ENCODE assay signal across 8 mouse cellular contexts in the genomic region with DNA sequence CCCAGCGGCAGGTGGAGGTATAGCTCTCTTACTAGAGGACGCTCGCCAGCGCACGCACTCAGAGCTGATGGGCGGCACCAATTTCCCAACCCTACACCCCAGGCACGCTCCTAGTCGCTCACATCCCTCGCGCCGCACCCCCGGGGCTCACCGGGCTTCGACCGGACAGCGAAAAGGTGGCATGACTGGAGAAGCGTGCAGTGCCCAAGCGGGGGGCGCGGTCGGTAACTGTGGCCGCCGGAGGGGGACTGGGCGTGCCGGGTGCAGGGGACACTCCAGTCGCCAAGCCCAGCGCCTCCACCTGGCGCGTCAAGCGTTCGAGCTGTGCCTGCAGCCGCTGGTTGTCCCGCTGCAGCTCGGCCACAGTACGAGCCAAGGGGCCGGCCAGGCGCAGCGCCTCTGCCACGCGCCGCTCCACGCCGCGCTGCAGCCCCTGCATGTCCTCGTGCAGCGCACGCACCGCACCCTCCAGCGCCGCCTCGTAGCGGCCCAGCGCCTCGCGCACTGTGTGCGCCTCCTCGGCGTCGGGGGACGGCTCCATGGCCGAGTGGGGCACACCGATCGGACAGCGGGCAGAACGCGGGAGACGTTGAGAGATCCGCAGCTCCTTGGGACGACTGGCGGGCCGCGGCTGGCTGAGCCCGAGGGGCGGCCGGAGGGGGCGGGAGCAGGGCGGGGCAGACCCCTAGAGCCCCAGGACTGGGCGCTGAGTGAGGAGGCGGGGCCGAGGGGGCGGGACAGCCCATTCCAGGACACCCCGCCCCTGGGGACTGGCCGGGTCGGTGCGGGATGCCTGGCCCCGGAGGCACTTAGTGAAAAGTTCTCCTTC. TPM values are rescaled to one million over a fixed set of nuclear protein-coding genes. Genes with fewer than 3 reads are reported as not detected.
DNase-seq lines count a peak whose midpoint lies in the region; ATAC-seq and TF ChIP-seq lines count a peak whose summit lies in the region.

Gene Smtnl2, minus strand, starts transcription at position 621 of the 829 bp plus-strand sequence.

- TF ChIP-seq CTCF in gastrocnemius, adult 2 months (IDR thresholded peaks at IDR 0.05): no peak; the same call in 1 of the 2 replicates

- ATAC-seq in hindbrain, embryonic 13.5 days (ENCODE audit: low FRiP score): peak; percentile 86

- H3K4me3 ChIP-seq in ES-E14 (ENCODE audit: insufficient read depth in 1 of 2, low read depth in 1 of 2, low read length in 2 of 2, poor library complexity in 1 of 2, severe bottlenecking in 1 of 2): peak within 1 kb of the TSS; percentile 98
- H3K4me3 ChIP-seq in brown adipose tissue, adult 24 weeks (ENCODE audit: insufficient read depth, low read depth, low read length): peak within 1 kb of the TSS; percentile 82
- H3K4me3 ChIP-seq in gastrocnemius, adult 2 months: peak within 1 kb of the TSS; percentile 93
- peak within 1 kb of the TSS; percentile 52 for H3K4me3 ChIP-seq in hindbrain, embryonic 13.5 days
- H3K4me3 ChIP-seq in megakaryocyte, embryonic 14.5 days (replicated peaks): peak within 1 kb of the TSS; percentile 91

- H3K27ac ChIP-seq in ES-E14 (ENCODE audit: insufficient read depth, low read depth, low read length, poor library complexity, severe bottlenecking): peak within 1 kb of the TSS; percentile 9; the same call in 1 of the 2 replicates
- H3K27ac ChIP-seq in brown adipose tissue, adult 24 weeks (replicated peaks; ENCODE audit: low read depth, low read length): 0 out of 2 replicates have a peak within 1 kb of the TSS, but pooled peaks have one; percentile 28
- peak within 1 kb of the TSS; percentile 98 for H3K27ac ChIP-seq in gastrocnemius, adult 2 months
- no peak within 1 kb of the TSS for H3K27ac ChIP-seq in hindbrain, embryonic 13.5 days

- H3K27me3 ChIP-seq in hindbrain, embryonic 13.5 days: peaks cover 73% of the 10 kb centered on the region
- peaks cover 98% of the 10 kb centered on the region for H3K27me3 ChIP-seq in megakaryocyte, embryonic 14.5 days (replicated peaks)

- no peaks in the 10 kb centered on the region for H3K36me3 ChIP-seq in ES-E14 (ENCODE audit: control insufficient read depth, insufficient read depth, low read length, poor library complexity, severe bottlenecking)
- no peaks in the 10 kb centered on the region for H3K36me3 ChIP-seq in hindbrain, embryonic 13.5 days
- H3K36me3 ChIP-seq in megakaryocyte, embryonic 14.5 days (replicated peaks; ENCODE audit: low read length): no peaks in the 10 kb centered on the region

- peak within 1 kb of the TSS; percentile 84 for H3K4me2 ChIP-seq in hindbrain, embryonic 13.5 days

- peak within 1 kb of the TSS; percentile 85 for H3K9ac ChIP-seq in ES-E14 (ENCODE audit: insufficient read depth, low read depth, low read length, poor library complexity, severe bottlenecking)
- peak within 1 kb of the TSS; percentile 73 for H3K9ac ChIP-seq in hindbrain, embryonic 13.5 days

- intact Hi-C loops in gastrocnemius, adult 2 months (cut with DNase I): loop anchor here (2.0 kb wide), 2 partner anchors 15 kb away; no protein-coding TSS in a partner anchor
- intact Hi-C loops in left cerebral cortex, postnatal 14 days (cut with DNase I): no loop called here

- H3K4me1 ChIP-seq in ES-E14 (ENCODE audit: control insufficient read depth in 2 of 2, insufficient read depth in 2 of 2, low read length in 2 of 2, poor library complexity in 1 of 2): peaks cover 8 to 26% of the 10 kb centered on the region in 2 experiments
- peaks cover 14% of the 10 kb centered on the region for H3K4me1 ChIP-seq in brown adipose tissue, adult 24 weeks (ENCODE audit: control insufficient read depth, insufficient read depth, insufficient read length, low read length)
- H3K4me1 ChIP-seq in hindbrain, embryonic 13.5 days (replicated peaks): peaks cover 35% of the 10 kb centered on the region
- H3K4me1 ChIP-seq in megakaryocyte, embryonic 14.5 days: peaks cover 31% of the 10 kb centered on the region

- under 1% methylated on average over 82 of the region's 86 CpGs for WGBS in hindbrain, embryonic 13.5 days

- no peaks in the 10 kb centered on the region for H3K9me3 ChIP-seq in ES-E14 (ENCODE audit: control insufficient read depth, insufficient read depth, low read depth, low read length)
- no peaks in the 10 kb centered on the region for H3K9me3 ChIP-seq in hindbrain, embryonic 13.5 days
- no peaks in the 10 kb centered on the region for H3K9me3 ChIP-seq in megakaryocyte, embryonic 14.5 days

- peak; percentile 89 for DNase-seq in ES-E14 (ENCODE audit: low read depth, low spot score)
- DNase-seq in gastrocnemius, adult 2 months: peak; percentile 98
- peak; percentile 46 to 48 for DNase-seq in left cerebral cortex, postnatal 14 days (ENCODE audit: low spot score in 2 of 2)
- peak; percentile 32 for DNase-seq in right cerebral cortex, postnatal 25 days
- peak; percentile 89 to 91 for DNase-seq in urinary bladder, postnatal 4 days (ENCODE audit: low spot score in 2 of 2)

- in situ Hi-C loops in ES-E14 (cut with MboI; ENCODE audit: low sequenced_read_pairs in 2 of 2, unreplicated experiment in 2 of 2): no loop called here

TF ChIP-seq in ES-E14, 5 proteins besides CTCF, POLR2A, EP300 and RAD21:
- TF ChIP-seq ZC3H11A (IDR thresholded peaks at IDR 0.05; ENCODE audit: borderline replicate concordance, low read depth, low read length): no peak
- TF ChIP-seq CHD2 (IDR thresholded peaks at IDR 0.05; ENCODE audit: low read depth, low read length): no peak
- no peak for TF ChIP-seq MAFK (IDR thresholded peaks at IDR 0.05; ENCODE audit: insufficient read depth, low read depth, low read length)
- TF ChIP-seq HCFC1 (IDR thresholded peaks at IDR 0.05; ENCODE audit: borderline replicate concordance, insufficient read depth, low read length): no peak
- TF ChIP-seq ZNF384 (IDR thresholded peaks at IDR 0.05; ENCODE audit: low read depth, low read length): no peak
TF ChIP-seq in ES-E14: peak in this region for 0.

RNA-seq across cellular contexts. Expression of gene Smtnl2, which starts in this region (rescaled TPM):
- 23.6 and 26.7 TPM in 2 replicates for total RNA-seq in ES-E14 (2012; rRNA removed)
- 8.2 and 14.4 TPM in 2 replicates for polyA plus RNA-seq in brown adipose tissue, adult 24 weeks (2012; ENCODE audit: insufficient read depth, insufficient read length, missing spikeins)
- 100 to 1,000 TPM; 238 to 342 TPM for total RNA-seq in gastrocnemius, adult 2 months (2021)
- polyA plus RNA-seq in hindbrain, embryonic 13.5 days (2015; fragmentation: Nextera tagmentation; extraction: Ambion mirVana): 6.2 and 6.4 TPM in 2 replicates
- total RNA-seq in left cerebral cortex, postnatal 14 days (2021): 1 to 10 TPM in 1 of 2 experiments, under 1 TPM in 1; 0.59 to 1.1 TPM
- 0.75 and 2.3 TPM in 2 replicates for polyA plus RNA-seq in megakaryocyte, embryonic 14.5 days (2012; ENCODE audit: insufficient read depth, low replicate concordance)

Comparison
In these comparisons a context has a peak if more than half of its experiments do, and no peak if none do; other contexts are left out.
1. RNA of gene Smtnl2 (total RNA-seq): 238 to 342 TPM in gastrocnemius, adult 2 months and 23.6 to 26.7 TPM in ES-E14; 0.59 to 1.1 TPM in left cerebral cortex, postnatal 14 days; every median in the first group is over 10 times any median in the second.
2. DNase-seq: peak in every context shown above with its lines; median percentile 98 in gastrocnemius, adult 2 months; 90 in urinary bladder, postnatal 4 days; 89 in ES-E14; 47 in left cerebral cortex, postnatal 14 days; 32 in right cerebral cortex, postnatal 25 days.
3. Peak in every context shown above with its lines, with median percentiles within 50 percentile points of each other: H3K4me3 ChIP-seq.